Mouse (Mus musculus): ENCODE measurements around the gene Vmn1r28.
"Not testable (repeated sequence)": the region's sequence is repeated elsewhere in the genome, so short reads cannot be mapped to it uniquely, and the experiment has no call there.

The Vmn1r28 gene

DNA sequence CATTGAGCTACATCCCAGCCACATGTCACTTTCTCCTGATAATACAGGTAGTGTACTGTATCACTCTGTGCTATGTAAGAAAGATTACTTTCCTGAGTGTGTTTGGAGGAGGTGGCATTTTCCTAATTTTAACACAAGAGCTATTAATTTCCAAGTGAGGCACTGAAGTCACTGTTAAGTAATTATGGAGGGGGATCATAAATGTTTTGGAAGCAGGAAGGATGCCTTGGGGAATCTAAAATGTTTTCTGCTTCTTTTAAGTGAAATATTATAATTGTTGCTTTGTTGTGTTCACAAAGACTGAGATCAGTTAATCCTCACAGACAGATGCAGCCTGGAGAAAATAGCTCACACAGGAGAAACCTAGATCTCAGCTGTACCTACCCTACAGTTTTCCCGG, at the start of gene Vmn1r28:
Vmn1r28 (plus strand) TSS at position 301 of the 400 bp plus-strand sequence.
- DNase-seq (ENCODE audit: low read depth), result no peak

DNA sequence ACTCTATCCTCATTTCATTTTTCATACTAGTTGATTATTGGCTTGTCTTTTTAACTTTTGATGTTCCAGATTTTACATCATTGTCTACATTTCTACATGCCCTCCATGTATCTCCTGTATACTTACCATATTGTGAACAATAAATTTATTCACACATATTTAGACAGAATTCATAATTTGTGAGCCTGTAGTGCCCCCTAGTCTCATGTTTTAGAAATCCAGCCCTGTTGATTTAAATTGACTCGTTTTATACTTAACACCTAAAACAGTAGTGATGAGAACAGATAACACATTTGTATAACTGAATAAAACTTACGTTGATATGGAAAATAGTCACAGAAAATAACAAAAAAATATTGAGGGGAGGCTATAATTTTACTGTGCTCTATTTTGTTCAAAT, 45.7 kb upstream of the Vmn1r28 start:
- no peak for DNase-seq (ENCODE audit: low read depth)

DNA sequence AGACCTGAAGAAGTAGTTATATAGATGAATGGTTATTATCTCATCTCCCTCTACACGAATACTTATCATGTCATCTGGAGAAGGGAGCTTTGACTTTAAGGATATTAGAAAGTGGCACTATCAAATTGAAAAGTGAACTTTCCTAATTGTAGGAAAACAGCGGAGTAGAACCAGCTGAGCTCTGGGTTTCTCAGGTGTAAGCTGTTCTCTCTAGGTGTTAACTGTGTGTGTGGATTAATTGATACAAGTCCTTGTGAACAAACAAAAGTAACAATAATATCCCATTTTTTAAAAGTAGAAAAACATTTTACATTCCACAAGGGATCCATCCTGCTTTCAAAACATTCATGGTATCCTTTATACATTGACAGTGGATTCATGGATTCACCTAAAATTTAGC, 43.1 kb upstream of the Vmn1r28 start, which contains the start of gene Vmn1r27:
Vmn1r27 (minus strand) TSS at position 101 of the 400 bp plus-strand sequence.
- DNase-seq (ENCODE audit: low read depth), result no peak

DNA sequence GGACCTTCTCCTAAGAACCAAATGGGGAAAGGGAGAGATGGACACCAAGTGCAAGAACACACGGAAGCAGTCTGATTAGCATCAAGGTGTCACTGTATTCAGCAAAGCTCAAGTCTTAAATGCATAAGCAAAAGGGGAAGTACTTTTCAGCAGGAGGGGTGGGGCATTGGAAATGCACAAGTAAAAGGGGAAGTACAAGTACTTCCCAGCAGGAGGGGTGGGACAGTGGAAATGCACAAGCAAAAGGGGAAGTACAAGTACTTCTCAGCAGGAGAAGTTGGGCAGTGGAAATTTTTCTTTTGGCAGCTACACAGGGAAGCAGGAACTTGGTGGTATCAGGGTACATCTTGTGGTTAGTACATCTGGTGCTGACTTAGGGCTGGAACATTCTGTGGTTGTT, 17.8 kb downstream of the Vmn1r28 start:
- not testable (repeated sequence) for DNase-seq (ENCODE audit: low read depth)

DNA sequence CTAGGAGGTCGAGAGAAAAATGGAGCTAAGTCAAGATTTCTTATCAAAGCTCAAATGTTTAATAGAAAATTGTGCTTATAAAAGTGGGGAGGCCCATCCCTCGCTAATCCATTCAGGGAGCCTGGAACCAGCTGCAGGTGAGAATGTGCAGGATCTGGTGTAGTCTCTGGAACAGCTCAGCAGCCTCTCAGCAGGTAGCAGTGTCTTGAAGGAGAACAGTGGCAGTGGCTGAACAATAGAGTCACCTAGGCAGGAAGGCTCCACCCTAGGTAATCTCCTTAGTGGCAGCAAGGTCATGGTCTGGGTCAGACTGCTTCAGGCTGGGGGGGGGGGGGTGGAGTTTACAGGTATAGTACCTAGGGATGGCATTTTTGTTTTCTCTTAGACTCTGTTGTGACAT, 30.4 kb downstream of the Vmn1r28 start:
- no peak for DNase-seq (ENCODE audit: low read depth)

DNA sequence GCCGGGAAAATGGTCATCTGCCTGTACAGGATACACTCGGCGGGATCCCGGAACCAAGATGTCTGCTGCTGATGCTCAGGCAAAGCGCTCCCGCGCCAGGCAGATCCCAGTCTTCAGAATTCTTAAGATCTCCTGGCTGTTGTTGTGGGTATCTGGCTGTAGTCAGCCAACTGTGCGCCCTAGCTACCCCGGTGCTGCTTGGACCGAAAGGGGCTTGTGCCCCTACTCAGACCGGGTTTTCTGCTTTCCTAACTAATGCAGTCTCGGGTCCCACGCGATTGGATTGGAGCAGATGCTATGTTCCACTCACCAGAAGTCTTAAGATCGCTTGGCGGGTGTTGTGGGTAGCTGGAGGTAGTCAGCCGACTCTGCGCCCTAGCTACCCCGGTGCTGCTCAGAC, 36.7 kb downstream of the Vmn1r28 start:
- DNase-seq (ENCODE audit: low read depth), result not testable (repeated sequence)

DNA sequence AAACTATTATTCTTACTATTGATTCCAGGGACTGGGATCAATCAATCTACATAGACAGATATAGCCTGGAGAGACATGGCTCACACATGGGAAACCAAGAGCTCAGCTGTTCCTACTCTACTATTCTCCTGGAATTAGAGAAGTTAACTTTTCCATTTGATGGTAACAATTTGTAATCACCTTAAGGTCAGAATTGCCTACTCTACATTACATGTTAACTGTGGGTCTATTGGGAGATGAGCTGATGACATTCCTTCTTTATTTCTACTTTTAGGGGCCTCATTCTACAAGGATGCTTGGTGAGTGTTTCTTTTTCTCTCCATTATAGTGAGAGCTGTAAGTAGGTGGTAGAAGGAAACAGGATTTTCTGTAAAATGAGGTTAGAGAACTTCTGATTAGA, 39.4 kb downstream of the Vmn1r28 start, which contains the start of gene Vmn1r29:
Vmn1r29 (plus strand) TSS at position 301 of the 400 bp plus-strand sequence.
- DNase-seq (ENCODE audit: low read depth), result no peak

Measured in naive thymus-derived CD4-positive, alpha-beta T cell, adult 2 months (primary cell).